Mouse (Mus musculus) lung, postnatal 0 days (tissue): ENCODE measurements at regions not wholly inside any gene's neighbourhood (a gene's known extent, or its start where the extent isn't known, plus 50 kb on each side); places are given as distances from the start of the nearest gene placed in this dataset.

Experiments
- CTCF ChIP-seq: IDR thresholded peaks from 2 replicates; pipeline ENCODE4 v1.5.1; 2016; ENCODE audit warnings: antibody characterized with exemption, mild to moderate bottlenecking
- EP300 ChIP-seq: IDR thresholded peaks from 2 replicates; pipeline ENCODE4 v1.6.1; 2016; ENCODE audit warnings: antibody characterized with exemption, mild to moderate bottlenecking, control low read depth

- TF ChIP-seq CTCF: no peak
- TF ChIP-seq EP300: no peak
Observed at GRCm38 (mm10) chr2:142533555-142533954, 367.8 kb downstream of the Kif16b start.
